Mouse (Mus musculus) layer of hippocampus, postnatal 10 days (tissue): Measurements from ENCODE around the gene Grm2. TPM values are rescaled to one million over a fixed set of nuclear protein-coding genes. Genes with fewer than 3 reads are reported as not detected.

Experiments
- total RNA-seq, 2 experiments: library from RNA; stranded (reverse); gene quantifications; 2 replicates each; pipeline ENCODE4 v1.2.3; 2021

Gene Grm2
- total RNA-seq, 2 experiments from 2014 or later: 37.1 to 38.3 TPM

Other genes with a start within 250 kb of the Grm2 start
- gene Rpl29, start 226.6 kb downstream of the Grm2 start, total RNA-seq: 100 to 1,000 TPM; 421 to 423 TPM
- 10 to 100 TPM; 11.0 to 13.2 TPM for gene Acy1, start 217.8 kb downstream of the Grm2 start, total RNA-seq
- gene Abhd14b, start 208.6 kb downstream of the Grm2 start, total RNA-seq: 10 to 100 TPM in 1 of 2 experiments, 1 to 10 TPM in 1; 9.9 to 10.6 TPM
- 10 to 100 TPM; 51.1 to 53.2 TPM for gene Abhd14a, start 208.4 kb downstream of the Grm2 start, total RNA-seq
- gene Pcbp4, start 202.8 kb downstream of the Grm2 start, total RNA-seq: 100 to 1,000 TPM; 226 to 234 TPM
- 1 to 10 TPM; 1.8 to 2.0 TPM for gene Gpr62, start 190.1 kb downstream of the Grm2 start, total RNA-seq
- gene Rrp9, start 180.1 kb downstream of the Grm2 start, total RNA-seq: 10 to 100 TPM; 38.5 to 45.2 TPM
- gene Parp3, start 179.1 kb downstream of the Grm2 start, total RNA-seq: 1 to 10 TPM; 2.4 to 2.8 TPM
- not detected for gene Iqcf1, start 156.1 kb downstream of the Grm2 start, total RNA-seq
- 1 to 10 TPM in 1 of 2 experiments, not detected in 1; 1.5 TPM for gene Iqcf5, start 141.5 kb downstream of the Grm2 start, total RNA-seq
- gene Iqcf3, start 94.5 kb downstream of the Grm2 start, total RNA-seq: not detected
- gene Iqcf4, start 85.1 kb downstream of the Grm2 start, total RNA-seq: not detected
- gene Iqcf6, start 29.5 kb downstream of the Grm2 start, total RNA-seq: not detected
- 10 to 100 TPM; 85.3 to 91.6 TPM for gene Tex264, start 29.8 kb upstream of the Grm2 start, total RNA-seq
- gene Rad54l2, start 133.1 kb upstream of the Grm2 start, total RNA-seq: 10 to 100 TPM; 20.8 to 21.3 TPM
- gene Dcaf1, start 165.8 kb upstream of the Grm2 start, total RNA-seq: 10 to 100 TPM; 24.4 to 28.8 TPM
- gene Rbm15b, start 231.3 kb upstream of the Grm2 start, total RNA-seq: 10 to 100 TPM; 58.3 to 61.2 TPM
- 100 to 1,000 TPM; 101 to 116 TPM for gene Manf, start 235.9 kb upstream of the Grm2 start, total RNA-seq